In the genomic region with DNA sequence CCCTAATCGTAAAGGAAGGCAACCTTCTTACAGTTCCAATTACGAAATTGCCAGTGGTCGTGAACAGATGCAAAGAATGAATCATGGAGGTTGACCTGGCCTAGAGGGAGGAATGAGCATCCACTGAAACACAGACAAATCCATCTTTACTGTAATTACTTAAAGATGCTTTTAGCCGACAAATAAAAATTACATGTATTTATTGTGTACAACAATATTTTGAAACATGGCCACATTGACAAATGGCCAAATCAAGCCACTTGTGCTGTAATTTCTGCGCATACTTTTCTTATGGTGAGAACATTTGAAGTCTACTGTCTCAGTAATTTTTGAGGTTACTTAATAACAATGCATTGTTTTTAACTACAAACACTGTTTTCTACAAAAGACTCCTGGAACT, we compare ENCODE assay signal across 31 mouse cellular contexts.
"Had no signal": no experiment of that assay in that cellular context is flagged by ENCODE, and none has a peak within 500 bp of the region (broad histone marks: within the 10 kb centered on the region; RNA-seq: fewer than 3 reads in every experiment).

No protein-coding gene starts in this region.

- DNase-seq: left cerebral cortex, postnatal 4 days; liver; liver, embryonic 13.5 days; liver, postnatal 0 days; lung, adult 18-20 months; lung, adult 2 months; lung, embryonic 14.5 days; lung, postnatal 10 days; lung, postnatal 14 days; lung, postnatal 36 days; lung, postnatal 4 days; midbrain, embryonic 14.5 days had no signal

- H3K27me3 ChIP-seq: limb, embryonic 12.5 days; limb, embryonic 13.5 days; limb, embryonic 15.5 days; liver, embryonic 12.5 days; liver, embryonic 13.5 days; liver, embryonic 15.5 days; lung, embryonic 15.5 days; midbrain, embryonic 12.5 days; midbrain, embryonic 13.5 days; midbrain, embryonic 15.5 days had no signal

- H3K4me1 ChIP-seq: limb, embryonic 10.5 days; limb, embryonic 12.5 days; limb, embryonic 13.5 days; limb, embryonic 15.5 days; liver, embryonic 12.5 days; liver, embryonic 13.5 days; liver, embryonic 15.5 days; lung, embryonic 15.5 days; megakaryocyte, embryonic 14.5 days; midbrain, embryonic 10.5 days; midbrain, embryonic 12.5 days; midbrain, embryonic 13.5 days; midbrain, embryonic 15.5 days had no signal

- H3K4me2 ChIP-seq: limb, embryonic 12.5 days; limb, embryonic 13.5 days; limb, embryonic 15.5 days; liver, embryonic 11.5 days; liver, embryonic 12.5 days; liver, embryonic 13.5 days; liver, embryonic 15.5 days; lung, embryonic 14.5 days; lung, embryonic 15.5 days; midbrain, embryonic 11.5 days; midbrain, embryonic 12.5 days; midbrain, embryonic 13.5 days; midbrain, embryonic 15.5 days had no signal

- ATAC-seq: liver, embryonic 12.5 days; liver, postnatal 0 days; lung, postnatal 0 days; midbrain, embryonic 13.5 days; midbrain, embryonic 15.5 days; midbrain, embryonic 16.5 days had no signal

- H3K27ac ChIP-seq: limb, embryonic 10.5 days; limb, embryonic 12.5 days; limb, embryonic 13.5 days; limb, embryonic 15.5 days; liver, embryonic 12.5 days; liver, embryonic 13.5 days; liver, embryonic 14.5 days; liver, embryonic 15.5 days; lung, embryonic 15.5 days; macrophage; midbrain, embryonic 10.5 days; midbrain, embryonic 12.5 days; midbrain, embryonic 13.5 days; midbrain, embryonic 15.5 days had no signal

- H3K9ac ChIP-seq: limb, embryonic 12.5 days; limb, embryonic 13.5 days; limb, embryonic 15.5 days; liver, embryonic 12.5 days; liver, embryonic 13.5 days; liver, embryonic 14.5 days; liver, embryonic 15.5 days; liver, postnatal 0 days; lung, embryonic 14.5 days; lung, embryonic 15.5 days; midbrain, embryonic 12.5 days; midbrain, embryonic 13.5 days; midbrain, embryonic 15.5 days had no signal

- H3K36me3 ChIP-seq: limb, embryonic 10.5 days; limb, embryonic 12.5 days; limb, embryonic 13.5 days; limb, embryonic 15.5 days; liver, embryonic 12.5 days; liver, embryonic 13.5 days; liver, embryonic 15.5 days; lung, embryonic 15.5 days; midbrain, embryonic 10.5 days; midbrain, embryonic 12.5 days; midbrain, embryonic 13.5 days; midbrain, embryonic 15.5 days had no signal

- H3K4me3 ChIP-seq: limb, embryonic 10.5 days; limb, embryonic 12.5 days; limb, embryonic 13.5 days; limb, embryonic 15.5 days; liver, embryonic 12.5 days; liver, embryonic 13.5 days; liver, embryonic 15.5 days; lung, embryonic 15.5 days; megakaryocyte, embryonic 14.5 days; midbrain, embryonic 10.5 days; midbrain, embryonic 12.5 days; midbrain, embryonic 13.5 days; midbrain, embryonic 15.5 days; myocyte had no signal

- H3K9me3 ChIP-seq: limb, embryonic 10.5 days; limb, embryonic 12.5 days; limb, embryonic 13.5 days; limb, embryonic 15.5 days; liver, embryonic 12.5 days; liver, embryonic 13.5 days; liver, embryonic 15.5 days; lung, embryonic 15.5 days; megakaryocyte, embryonic 14.5 days; midbrain, embryonic 10.5 days; midbrain, embryonic 12.5 days; midbrain, embryonic 13.5 days; midbrain, embryonic 15.5 days had no signal
